Mouse (Mus musculus): Measurements from ENCODE around the gene Rps3a1. TPM values are rescaled to one million over a fixed set of nuclear protein-coding genes. Genes with fewer than 3 reads are reported as not detected.
"Not testable (repeated sequence)": the region's sequence is repeated elsewhere in the genome, so short reads cannot be mapped to it uniquely, and the experiment has no call there.

The Rps3a1 gene
- polyA plus RNA-seq, 1 experiment from 2014 or later: 1,154 TPM

DNA sequence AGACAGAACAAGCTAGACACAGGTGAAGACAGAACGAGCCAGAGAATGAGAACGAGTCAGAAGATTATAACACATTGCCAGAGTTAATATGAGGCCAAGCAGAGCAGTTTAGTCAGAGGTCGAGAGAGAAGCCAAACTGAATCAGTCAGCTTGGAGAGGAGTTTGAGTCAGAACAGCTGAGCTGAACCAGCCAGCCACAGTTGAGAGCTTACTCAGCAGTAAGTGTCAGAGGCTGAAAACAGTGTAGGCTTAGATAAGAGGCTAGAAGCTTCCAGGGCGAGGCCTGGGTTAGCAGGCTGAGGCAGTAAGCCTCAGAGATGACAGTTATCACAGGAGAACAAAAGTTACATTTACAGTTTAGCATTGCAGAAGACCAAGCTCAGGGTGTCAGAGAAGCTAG is 33.9 kb downstream of the Rps3a1 start:
- WGBS: 90% methylated on average over 4 of the region's 4 CpGs
- H3K4me1 ChIP-seq: peaks cover 22% of the 10 kb centered on the region
- no peak overlapping the region for H3K27ac ChIP-seq
- H3K4me3 ChIP-seq: no peak overlapping the region
- H3K9me3 ChIP-seq: no peaks in the 10 kb centered on the region
- DNase-seq (ENCODE audit: extremely low spot score, low spot score): no peak
- no peaks in the 10 kb centered on the region; the same call in 1 of the 2 replicates for H3K36me3 ChIP-seq (replicated peaks)
- H3K27me3 ChIP-seq (ENCODE audit: poor library complexity, severe bottlenecking): no peaks in the 10 kb centered on the region

DNA sequence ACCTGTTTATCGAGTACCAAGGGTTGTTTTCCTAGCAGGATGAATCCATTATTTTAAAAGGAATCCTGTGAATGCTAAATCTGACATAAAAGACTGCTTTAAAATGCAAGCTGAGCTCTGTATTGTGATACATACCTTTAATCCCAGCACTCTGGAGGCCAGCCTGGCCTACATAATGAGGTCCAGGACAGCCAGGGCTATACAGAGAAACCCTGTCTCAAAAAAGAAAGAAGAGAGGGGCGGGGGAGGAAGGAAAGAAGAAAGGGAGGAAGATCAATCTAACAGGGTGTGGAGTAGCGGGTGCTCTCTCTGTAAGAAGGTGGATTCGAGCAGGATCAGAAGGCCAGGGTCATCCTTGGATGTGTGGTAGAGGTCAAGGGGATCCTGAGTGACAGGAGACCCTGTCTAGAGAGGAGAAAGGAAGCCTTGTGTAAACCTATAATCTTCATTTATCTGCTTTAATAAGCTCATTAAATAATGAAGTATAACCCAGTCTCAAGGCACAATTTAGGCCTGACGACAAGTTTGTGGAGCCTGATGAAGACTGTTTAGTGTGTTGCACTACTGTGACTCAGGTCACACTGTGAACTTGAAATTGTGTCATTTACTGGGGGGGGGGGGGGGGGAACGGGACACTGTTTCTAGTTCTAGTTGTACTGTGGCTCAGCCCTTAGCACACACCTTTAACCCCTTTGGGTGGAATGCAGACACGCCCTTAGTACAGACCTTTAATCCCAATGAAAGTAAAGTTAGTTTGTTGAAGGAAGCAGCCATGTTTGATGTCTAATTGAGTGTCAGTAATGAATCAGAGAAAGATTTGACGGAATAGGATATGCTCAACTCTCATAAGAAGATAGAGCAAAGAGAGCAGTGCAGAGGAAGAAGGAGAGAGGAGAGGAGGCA is 34.6 kb downstream of the Rps3a1 start:
- no peak for DNase-seq (ENCODE audit: extremely low spot score, low spot score)
- Histone ChIP-seq H3K4me1 (peaks cover 22% of the 10 kb centered on the region), H3K36me3 (replicated peaks) (no peaks in the 10 kb centered on the region), H3K4me3 (no peak overlapping the region), H3K27ac (no peak overlapping the region), H3K9me3 (no peaks in the 10 kb centered on the region), H3K27me3 (ENCODE audit: poor library complexity, severe bottlenecking) (no peaks in the 10 kb centered on the region)
- WGBS: 58% methylated on average over 8 of the region's 8 CpGs

DNA sequence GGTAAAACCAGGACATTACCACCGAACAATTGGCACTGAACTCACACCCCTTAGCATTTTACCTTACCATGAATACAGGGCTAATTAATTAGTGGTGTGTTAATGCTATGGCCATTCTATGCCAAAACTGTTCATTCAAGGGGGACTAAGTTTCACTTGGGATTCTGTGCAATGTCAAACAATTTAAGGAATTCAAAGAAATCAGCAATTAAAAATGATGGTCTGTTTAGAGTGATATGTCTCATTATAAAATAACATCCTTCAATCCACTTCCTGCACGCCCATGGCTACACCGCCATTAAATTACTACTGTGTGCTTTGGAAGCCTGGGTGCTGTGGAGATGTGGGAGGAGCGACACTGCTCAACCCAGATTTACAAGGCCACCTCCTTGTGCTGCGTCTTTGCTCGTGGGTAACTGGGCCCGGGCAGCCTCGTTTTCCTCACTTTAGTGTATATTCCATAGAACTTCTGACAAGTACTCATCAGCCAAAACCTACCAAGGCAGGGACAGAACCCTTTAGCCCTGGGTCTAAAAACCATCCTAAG is 36.3 kb downstream of the Rps3a1 start:
- no peak overlapping the region for H3K27ac ChIP-seq
- WGBS: 96% methylated on average over 8 of the region's 8 CpGs
- no peak overlapping the region for H3K4me3 ChIP-seq
- peaks cover 17% of the 10 kb centered on the region for H3K4me1 ChIP-seq
- no peaks in the 10 kb centered on the region for H3K9me3 ChIP-seq
- H3K27me3 ChIP-seq (ENCODE audit: poor library complexity, severe bottlenecking): no peaks in the 10 kb centered on the region
- no peak for DNase-seq (ENCODE audit: extremely low spot score, low spot score)
- H3K36me3 ChIP-seq (replicated peaks): no peaks in the 10 kb centered on the region

DNA sequence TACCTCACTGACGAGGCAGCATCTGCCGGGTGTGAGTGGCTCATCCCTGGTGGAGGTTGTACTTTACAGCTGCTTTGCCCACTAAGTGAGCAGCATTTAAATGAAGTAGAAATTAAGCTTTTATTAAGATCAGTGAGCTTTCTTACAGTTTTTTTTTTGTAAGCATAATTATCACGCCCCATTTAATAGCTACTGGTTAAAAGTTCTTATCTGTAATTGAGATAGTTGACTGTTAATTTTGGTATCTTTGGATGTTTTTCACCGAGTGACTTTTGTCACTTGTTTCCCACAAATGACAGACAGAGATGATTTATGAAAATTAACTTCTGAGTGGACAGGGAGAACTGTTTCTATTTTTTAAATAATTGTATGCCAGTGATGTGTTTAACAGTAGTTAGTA is 37.6 kb downstream of the Rps3a1 start:
- Histone ChIP-seq H3K27me3 (ENCODE audit: poor library complexity, severe bottlenecking) (no peaks in the 10 kb centered on the region), H3K9me3 (no peaks in the 10 kb centered on the region), H3K4me3 (no peak overlapping the region), H3K4me1 (peaks cover 13% of the 10 kb centered on the region), H3K27ac (no peak overlapping the region), H3K36me3 (replicated peaks) (no peaks in the 10 kb centered on the region)
- 91% methylated on average over 4 of the region's 4 CpGs for WGBS
- no peak for DNase-seq (ENCODE audit: extremely low spot score, low spot score)

DNA sequence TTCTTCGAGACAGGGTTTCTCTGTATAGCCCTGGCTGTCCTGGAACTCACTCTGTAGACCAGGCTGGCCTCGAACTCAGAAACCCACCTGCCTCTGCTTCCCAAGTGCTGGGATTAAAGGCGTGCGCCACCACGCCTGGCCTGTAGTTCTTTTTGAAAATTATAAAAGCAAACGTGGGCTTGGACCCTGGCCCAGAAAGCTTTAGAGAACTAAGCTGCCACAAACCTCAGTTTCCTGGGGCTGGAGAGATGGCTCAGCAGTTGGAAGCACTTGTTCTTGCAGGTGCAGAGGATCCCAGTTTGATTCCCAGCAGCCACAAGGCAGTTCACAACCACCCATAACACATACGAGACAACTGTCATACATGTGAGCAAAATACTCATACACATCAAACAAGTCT is 38.1 kb downstream of the Rps3a1 start:
- DNase-seq (ENCODE audit: extremely low spot score, low spot score); H3K27me3 ChIP-seq (ENCODE audit: poor library complexity, severe bottlenecking); H3K4me3 ChIP-seq; H3K9me3 ChIP-seq; H3K27ac ChIP-seq; H3K36me3 ChIP-seq (replicated peaks): not testable (repeated sequence)
- H3K4me1 ChIP-seq: peaks cover 11% of the 10 kb centered on the region
- WGBS: 92% methylated on average over 7 of the region's 7 CpGs

DNA sequence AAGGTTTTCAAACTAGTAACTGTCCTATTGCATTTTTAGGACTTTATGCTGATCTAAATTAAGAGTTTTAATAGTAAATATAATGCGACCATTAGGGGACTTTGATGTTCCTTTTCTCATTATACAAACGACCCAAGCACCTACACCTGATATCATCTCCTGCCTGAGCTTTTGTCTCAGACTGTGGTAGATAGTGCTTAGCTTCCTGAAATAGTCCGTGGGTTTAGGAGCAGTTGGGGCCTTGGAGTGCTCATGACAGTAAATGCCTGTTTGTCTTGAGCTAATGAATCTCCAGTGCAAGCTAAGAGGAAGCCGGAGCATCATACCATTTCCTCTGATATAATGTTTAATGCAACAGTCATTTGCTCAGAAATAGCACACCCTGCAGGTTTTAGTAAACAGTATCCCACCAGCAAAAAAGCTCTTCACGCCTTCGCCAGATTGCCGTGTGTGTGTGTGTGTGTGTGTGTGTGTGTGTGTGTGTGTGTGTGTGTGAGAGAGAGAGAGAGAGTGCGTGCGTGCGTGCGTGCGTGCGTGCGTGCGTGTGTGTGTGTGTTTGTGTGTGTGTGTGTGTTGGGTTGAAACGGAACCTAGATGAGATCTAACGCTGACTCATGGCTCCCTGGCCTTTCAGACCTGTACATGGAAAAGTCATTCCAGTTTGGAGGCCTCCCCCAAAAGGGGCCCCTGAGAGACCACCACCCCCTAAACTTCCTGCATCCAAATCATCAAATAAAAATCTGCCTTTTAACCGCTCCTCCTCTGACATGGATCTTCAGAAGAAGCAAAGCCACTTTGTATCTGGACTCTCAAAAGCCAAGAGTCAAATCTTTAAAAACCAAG is 38.8 kb downstream of the Rps3a1 start:
- Histone ChIP-seq H3K4me1 (peaks cover 11% of the 10 kb centered on the region), H3K4me3 (no peak overlapping the region), H3K27me3 (ENCODE audit: poor library complexity, severe bottlenecking) (no peaks in the 10 kb centered on the region), H3K36me3 (replicated peaks) (no peaks in the 10 kb centered on the region), H3K9me3 (no peaks in the 10 kb centered on the region), H3K27ac (no peak overlapping the region)
- DNase-seq (ENCODE audit: extremely low spot score, low spot score): no peak
- WGBS: 92% methylated on average over 18 of the region's 18 CpGs

DNA sequence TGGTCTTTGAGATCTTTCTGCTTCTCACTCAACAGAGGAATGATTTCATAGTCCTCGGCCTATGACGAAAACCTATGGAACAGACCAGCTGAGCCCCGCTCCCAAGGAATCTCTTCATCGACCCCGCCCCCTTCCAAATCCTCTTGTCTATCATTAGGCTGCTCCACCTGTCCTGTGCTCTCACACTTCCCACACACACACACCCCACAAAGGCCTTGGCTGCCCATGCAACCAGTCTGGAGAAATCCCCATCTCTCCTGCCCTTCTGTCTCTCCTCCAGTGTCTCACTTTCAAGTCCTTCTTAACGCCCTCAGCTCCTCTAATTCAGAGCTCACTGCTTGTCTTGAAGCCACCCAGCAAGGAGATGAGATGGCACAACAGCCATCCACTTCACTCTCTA is 40.5 kb downstream of the Rps3a1 start:
- Histone ChIP-seq H3K9me3 (no peaks in the 10 kb centered on the region), H3K4me1 (no peaks in the 10 kb centered on the region; the same call in 1 of the 2 replicates), H3K27ac (no peak overlapping the region), H3K27me3 (ENCODE audit: poor library complexity, severe bottlenecking) (no peaks in the 10 kb centered on the region), H3K36me3 (replicated peaks) (no peaks in the 10 kb centered on the region), H3K4me3 (no peak overlapping the region)
- WGBS: 87% methylated on average over 6 of the region's 6 CpGs
- no peak for DNase-seq (ENCODE audit: extremely low spot score, low spot score)

DNA sequence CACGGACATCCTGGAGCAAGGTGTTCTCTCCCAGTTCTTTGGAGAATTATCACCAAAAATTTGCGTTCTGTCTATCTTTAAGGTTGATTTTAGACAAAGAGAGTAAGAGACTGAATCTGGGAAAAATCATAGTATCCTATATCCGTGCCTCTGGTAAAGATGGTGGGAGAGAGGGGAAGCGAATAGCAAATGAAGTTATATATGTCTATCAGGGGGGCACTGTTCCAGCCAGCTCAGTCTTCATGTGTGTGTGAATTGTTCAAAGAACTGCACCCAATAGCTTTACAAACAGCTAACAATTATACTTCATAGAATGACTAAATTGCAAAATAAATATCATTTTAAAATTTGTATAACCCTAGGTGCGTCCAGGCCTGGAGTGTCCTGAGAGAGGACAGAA is 48.6 kb downstream of the Rps3a1 start:
- Histone ChIP-seq H3K9me3 (no peaks in the 10 kb centered on the region), H3K27me3 (ENCODE audit: poor library complexity, severe bottlenecking) (no peaks in the 10 kb centered on the region), H3K4me3 (no peak overlapping the region), H3K27ac (no peak overlapping the region), H3K36me3 (replicated peaks) (no peaks in the 10 kb centered on the region; the same call in 1 of the 2 replicates), H3K4me1 (peaks cover 17% of the 10 kb centered on the region)
- no peak for DNase-seq (ENCODE audit: extremely low spot score, low spot score)
- 84% methylated on average over 5 of the region's 5 CpGs for WGBS

DNA sequence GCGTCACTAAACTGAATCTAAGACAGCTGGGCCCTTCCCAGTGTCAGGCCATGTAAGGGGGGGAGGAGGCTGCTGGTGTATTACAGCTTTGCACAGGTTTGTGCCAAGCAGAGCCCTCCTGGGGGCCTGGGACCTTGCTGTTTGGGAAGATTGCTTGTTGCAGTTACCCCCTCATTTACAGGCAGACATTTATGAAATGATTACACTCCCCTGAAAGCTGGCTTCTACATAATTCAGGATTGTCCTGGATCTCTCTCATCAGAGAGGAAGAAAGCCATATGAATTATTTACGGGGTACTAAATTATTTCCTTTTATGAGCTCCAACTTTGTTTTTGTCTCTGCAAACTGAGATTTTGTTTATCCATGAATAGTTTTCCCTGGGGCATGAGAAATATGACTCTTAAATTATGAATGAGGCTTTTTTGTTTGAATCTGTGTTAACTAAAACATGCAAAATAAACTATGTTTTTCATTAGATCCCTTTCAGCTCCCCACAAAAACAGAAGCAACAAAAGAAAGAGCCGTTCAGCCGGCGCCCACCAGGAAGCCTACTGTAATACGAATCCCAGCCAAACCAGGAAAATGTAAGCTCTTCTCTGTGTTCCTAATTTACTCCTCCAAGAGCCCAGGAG is 49.2 kb downstream of the Rps3a1 start:
- H3K36me3 ChIP-seq (replicated peaks): no peaks in the 10 kb centered on the region; the same call in 1 of the 2 replicates
- no peaks in the 10 kb centered on the region for H3K27me3 ChIP-seq (ENCODE audit: poor library complexity, severe bottlenecking)
- no peak for DNase-seq (ENCODE audit: extremely low spot score, low spot score)
- H3K4me1 ChIP-seq: peaks cover 17% of the 10 kb centered on the region
- no peaks in the 10 kb centered on the region for H3K9me3 ChIP-seq
- 66% methylated on average over 6 of the region's 6 CpGs for WGBS
- H3K4me3 ChIP-seq: no peak overlapping the region
- peak overlapping the region; percentile 69 for H3K27ac ChIP-seq

Other genes with a start within 250 kb of the Rps3a1 start
- gene Sh3d19, start 171.6 kb downstream of the Rps3a1 start, polyA plus RNA-seq (2016; fragmentation: Nextera tagmentation; extraction: Ambion mirVana): 7.9 and 9.3 TPM in 2 replicates
- 0.16 TPM in 1 of 2 replicates, not detected in the other for gene Prss48, start 140.2 kb downstream of the Rps3a1 start, polyA plus RNA-seq (2016; fragmentation: Nextera tagmentation; extraction: Ambion mirVana)
- 3.0 and 3.4 TPM in 2 replicates for gene Lrba, start 82.0 kb upstream of the Rps3a1 start, polyA plus RNA-seq (2016; fragmentation: Nextera tagmentation; extraction: Ambion mirVana)